Mouse (Mus musculus): ENCODE results near the gene Prss29. TPM values are rescaled to one million over a fixed set of nuclear protein-coding genes. Genes with fewer than 3 reads are reported as not detected.
A peak's percentile ranks its signal among the peaks of the same experiment; 100 is the strongest.

The Prss29 gene
- total RNA-seq (2015) (not detected in 2 replicates), total RNA-seq (2017) (not detected in 2 replicates)

GRCm38 (mm10) chr17:25318354-25318753 is at the start of gene Prss29:
Gene Prss29 (plus strand): TSS chr17:25318654.
- ATAC-seq (ENCODE audit: poor library complexity, severe bottlenecking): no peak

GRCm38 (mm10) chr17:25270795-25271335 is 47.6 kb upstream of the Prss29 start:
- ATAC-seq (ENCODE audit: poor library complexity, severe bottlenecking): no peak

- ATAC-seq (ENCODE audit: poor library complexity, severe bottlenecking): no peak
Observed at GRCm38 (mm10) chr17:25272326-25272725, 46.1 kb upstream of the Prss29 start.

DNA sequence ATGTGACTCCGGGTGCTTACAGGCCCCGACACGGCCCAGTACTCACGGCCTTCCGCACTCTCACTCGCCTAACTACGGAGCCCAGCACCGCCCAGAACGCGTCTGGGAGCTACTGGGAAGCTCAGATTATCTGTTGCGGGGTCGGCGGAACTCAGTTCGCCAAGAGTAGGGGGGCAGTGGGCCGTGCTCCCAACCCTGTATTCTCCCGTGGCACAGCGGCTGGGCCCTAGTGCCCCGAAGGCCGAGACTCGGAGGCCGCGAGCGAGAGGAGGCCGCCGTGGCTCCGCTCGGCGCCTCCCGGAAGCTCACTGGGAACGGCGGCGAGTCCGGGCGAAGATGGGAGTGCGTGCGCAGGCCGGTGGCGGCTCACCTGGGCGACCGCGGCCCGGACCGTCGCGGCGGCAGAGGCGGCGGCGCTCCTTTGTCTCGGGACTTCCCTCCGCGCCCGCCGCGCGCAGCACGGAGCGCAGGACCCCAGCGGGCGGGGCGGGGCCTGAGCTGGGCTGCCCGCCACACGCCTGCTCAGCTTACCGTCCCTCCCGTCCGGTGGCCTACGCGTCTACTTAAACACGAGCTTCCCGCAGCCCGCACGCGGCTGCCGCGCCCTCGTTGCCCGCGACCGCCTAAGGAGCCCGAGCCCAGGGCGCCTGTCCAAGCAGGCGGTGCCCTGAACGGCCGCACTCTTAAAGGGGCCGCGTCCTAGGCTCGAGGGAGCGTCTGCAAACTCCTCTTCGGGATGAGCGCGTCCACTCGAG is 45.3 kb upstream of the Prss29 start:
- ATAC-seq (ENCODE audit: poor library complexity, severe bottlenecking): peak; percentile 71

DNA sequence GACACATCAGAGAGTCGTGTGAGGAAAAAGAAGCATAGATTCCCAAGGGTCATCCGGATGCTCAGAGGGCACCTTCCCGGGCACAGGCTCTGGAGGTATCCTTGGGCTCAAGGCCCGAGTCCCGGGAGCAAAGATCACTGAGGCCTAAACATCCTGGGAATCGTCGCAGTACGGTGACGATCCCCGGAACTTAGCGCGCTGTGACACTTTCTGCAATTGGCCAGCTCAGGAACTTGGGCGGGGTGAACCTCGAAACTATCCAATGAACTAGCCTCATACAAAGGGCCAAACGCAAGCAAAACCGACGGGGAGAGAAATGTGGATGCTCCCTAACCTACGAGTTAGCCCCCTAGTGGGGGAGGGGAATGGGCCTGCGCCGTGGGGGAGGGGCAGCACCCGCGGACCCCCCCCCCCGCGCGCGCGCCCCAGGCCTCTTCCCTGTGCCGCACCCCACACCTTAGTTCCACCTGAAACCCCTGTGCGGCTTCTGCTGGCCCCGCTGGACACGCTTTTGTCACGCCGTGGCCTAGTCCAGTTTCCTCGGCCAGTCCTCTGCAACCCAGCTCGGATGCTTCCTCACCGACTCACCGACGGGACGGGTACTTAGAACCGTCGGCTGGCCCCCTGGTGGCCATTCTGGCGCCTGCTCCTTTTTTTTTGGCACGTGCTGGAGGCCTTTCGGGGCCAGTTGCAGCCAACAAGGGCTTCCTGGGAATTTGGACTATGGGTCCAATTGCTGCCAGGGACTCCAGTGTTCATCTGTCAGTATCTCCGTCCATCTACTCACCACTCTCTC is 44.5 kb upstream of the Prss29 start:
- ATAC-seq (ENCODE audit: poor library complexity, severe bottlenecking): peak; percentile 83

- ATAC-seq (ENCODE audit: poor library complexity, severe bottlenecking): no peak
Observed at GRCm38 (mm10) chr17:25274571-25275346, 43.7 kb upstream of the Prss29 start, which contains the start of gene Ube2i. Gene Ube2i (minus strand): TSS chr17:25274622.

DNA sequence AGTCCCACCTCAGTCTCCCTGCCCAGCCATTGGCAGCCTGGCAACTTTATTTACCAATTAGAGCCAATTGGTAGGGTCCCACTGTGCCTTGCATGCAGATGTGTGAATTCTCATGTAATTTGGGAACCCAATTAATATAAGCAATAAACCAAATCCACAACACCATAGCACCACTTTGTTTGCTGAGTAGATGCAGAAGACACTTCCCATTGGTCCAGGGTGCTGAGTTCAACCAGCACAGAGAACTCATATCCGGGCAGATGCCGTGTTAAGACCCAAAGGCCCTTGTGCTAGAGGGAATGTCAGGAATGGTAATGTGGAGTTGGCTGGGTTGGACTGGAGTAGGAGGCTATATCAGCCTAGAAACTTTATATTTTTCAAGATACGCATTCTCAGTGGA is 42.6 kb upstream of the Prss29 start:
- no peak for ATAC-seq (ENCODE audit: poor library complexity, severe bottlenecking)

- peak; percentile 57 for ATAC-seq (ENCODE audit: poor library complexity, severe bottlenecking)
Observed at GRCm38 (mm10) chr17:25282133-25282532, 36.3 kb upstream of the Prss29 start.

- ATAC-seq (ENCODE audit: poor library complexity, severe bottlenecking): peak; percentile 86
Observed at GRCm38 (mm10) chr17:25285033-25285432, 33.4 kb upstream of the Prss29 start.

DNA sequence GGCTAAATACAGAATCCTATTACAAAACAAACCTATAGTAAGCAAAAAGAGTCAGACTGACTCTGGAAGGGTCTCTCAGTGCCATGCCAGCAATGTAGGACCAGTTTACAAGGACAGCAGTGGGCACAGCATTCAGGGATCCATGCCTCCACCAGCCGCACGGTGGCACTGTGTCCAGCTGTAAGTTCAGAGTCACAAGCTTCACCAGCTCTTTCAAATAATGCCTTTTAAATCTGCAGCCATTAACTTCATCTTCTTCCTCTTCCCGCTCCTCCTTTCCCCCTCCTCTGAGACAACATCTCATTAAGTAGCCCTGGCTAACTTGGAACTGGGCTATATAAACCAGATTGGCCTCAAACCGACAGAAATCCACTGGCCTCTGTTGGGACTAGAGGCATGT is 29.6 kb upstream of the Prss29 start:
- ATAC-seq (ENCODE audit: poor library complexity, severe bottlenecking): peak; percentile 67

- no peak for ATAC-seq (ENCODE audit: poor library complexity, severe bottlenecking)
Observed at GRCm38 (mm10) chr17:25290411-25290810, 28.0 kb upstream of the Prss29 start.

DNA sequence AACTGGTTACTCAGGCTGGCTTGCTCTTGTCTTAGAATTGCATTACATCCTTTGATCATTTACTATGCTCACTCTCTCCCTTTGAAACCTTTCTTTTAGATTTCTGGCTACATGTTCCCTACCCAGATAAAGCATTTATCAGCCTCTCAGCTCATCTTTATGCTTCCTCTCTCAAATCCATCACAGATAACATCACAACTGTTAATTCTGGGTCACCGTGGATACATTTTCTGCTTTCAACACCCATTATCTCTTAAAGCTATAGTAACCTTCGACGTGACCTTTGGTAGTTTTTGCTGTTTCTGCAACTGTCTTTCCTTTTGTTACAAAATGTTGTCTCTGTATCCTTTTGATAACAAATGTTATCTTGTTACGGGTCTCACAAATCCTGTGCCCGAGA is 25.0 kb upstream of the Prss29 start:
- ATAC-seq (ENCODE audit: poor library complexity, severe bottlenecking): no peak

DNA sequence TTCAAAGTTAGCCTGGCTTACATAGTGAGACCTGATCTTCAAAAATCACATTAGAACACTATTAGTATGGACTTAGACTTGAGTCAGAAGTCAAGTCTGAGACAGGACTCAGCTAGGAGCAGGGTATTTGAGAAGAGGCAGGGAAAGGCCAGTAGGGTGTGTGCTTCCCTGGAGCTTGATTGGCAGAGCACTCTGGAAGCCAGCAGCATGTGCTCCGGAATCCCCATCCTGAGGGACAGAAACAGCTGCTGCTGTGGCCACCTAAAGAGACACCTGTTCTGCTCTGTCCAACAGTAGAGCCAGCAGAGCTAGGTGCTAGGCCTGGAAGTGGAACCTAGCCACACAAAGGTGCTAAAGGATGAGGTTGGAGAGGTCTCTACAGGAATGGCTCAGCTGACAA is 24.3 kb upstream of the Prss29 start:
- no peak for ATAC-seq (ENCODE audit: poor library complexity, severe bottlenecking)

- no peak for ATAC-seq (ENCODE audit: poor library complexity, severe bottlenecking)
Observed at GRCm38 (mm10) chr17:25298094-25298493, 20.4 kb upstream of the Prss29 start, which contains the start of gene Prss34. Gene Prss34 (plus strand): TSS chr17:25298394.

DNA sequence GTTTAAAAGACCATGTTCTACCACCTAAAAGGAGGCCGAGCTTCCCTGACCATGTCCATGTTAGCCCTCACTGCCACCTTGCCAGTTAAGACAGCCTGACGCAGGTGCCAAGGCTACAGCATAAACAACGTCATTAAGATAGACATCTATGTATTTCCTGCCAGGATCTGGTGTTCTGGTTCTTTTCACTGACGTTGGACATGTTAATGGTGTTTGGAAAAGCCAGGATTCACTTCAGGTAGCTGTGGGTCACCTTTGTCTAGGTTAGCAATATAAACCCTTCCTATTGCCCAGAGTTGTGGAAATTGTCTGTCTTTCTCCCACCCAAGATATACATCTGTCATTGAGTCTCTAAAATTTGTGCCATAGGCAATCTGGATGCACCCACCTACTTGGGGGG is 10.1 kb upstream of the Prss29 start, which contains the start of gene Prss28:
TSS of gene Prss28 (plus strand) at position 301 of the 400 bp plus-strand sequence.
- ATAC-seq (ENCODE audit: poor library complexity, severe bottlenecking): no peak

- ATAC-seq (ENCODE audit: poor library complexity, severe bottlenecking): no peak
Observed at GRCm38 (mm10) chr17:25320819-25321218, 2.4 kb downstream of the Prss29 start.

- ATAC-seq (ENCODE audit: poor library complexity, severe bottlenecking): no peak
Observed at GRCm38 (mm10) chr17:25322930-25323329, 4.5 kb downstream of the Prss29 start.

GRCm38 (mm10) chr17:25332321-25332720 is 13.9 kb downstream of the Prss29 start:
- ATAC-seq (ENCODE audit: poor library complexity, severe bottlenecking): peak; percentile 83

- no peak for ATAC-seq (ENCODE audit: poor library complexity, severe bottlenecking)
Observed at GRCm38 (mm10) chr17:25333943-25334342, 15.5 kb downstream of the Prss29 start.

DNA sequence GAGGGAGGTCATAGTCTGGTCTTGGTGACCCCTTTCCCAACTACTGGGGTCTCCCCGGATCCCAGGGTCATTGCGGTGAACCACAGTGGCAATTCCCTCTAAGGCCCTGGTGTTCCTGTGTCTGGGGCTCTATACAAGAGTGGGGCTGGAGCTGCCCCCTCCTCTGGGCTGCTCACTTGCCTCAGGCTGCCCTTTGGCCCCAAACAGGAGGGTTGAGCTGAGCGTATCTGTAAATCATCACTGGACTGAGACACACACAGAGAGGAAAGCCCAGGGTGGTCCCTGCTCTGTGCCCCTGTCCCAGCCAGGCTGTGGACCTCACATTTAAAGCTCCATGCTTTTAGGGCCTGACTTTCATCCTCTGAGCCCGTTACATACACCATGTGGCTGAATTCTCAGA is 19.8 kb downstream of the Prss29 start:
- ATAC-seq (ENCODE audit: poor library complexity, severe bottlenecking): no peak

GRCm38 (mm10) chr17:25340003-25340402 is 21.5 kb downstream of the Prss29 start:
- ATAC-seq (ENCODE audit: poor library complexity, severe bottlenecking): no peak

Data from megakaryocyte, adult 5-6 weeks (primary cell).